In genomic region chr12:33961013-33961412, GRCm38 (mm10) we compare ENCODE assay signal across 22 mouse cellular contexts. TPM values are rescaled to one million over a fixed set of nuclear protein-coding genes. Genes with fewer than 3 reads are reported as not detected.
DNase-seq lines count a peak whose midpoint lies in the region; ATAC-seq and TF ChIP-seq lines count a peak whose summit lies in the region.
"Had no signal": no experiment of that assay in that cellular context is flagged by ENCODE, and none has a peak within 500 bp of the region (broad histone marks: within the 10 kb centered on the region; RNA-seq: fewer than 3 reads in every experiment).

No protein-coding gene starts in this region.

- no peak for TF ChIP-seq CTCF in embryonic fibroblast, embryonic 13.5 days (IDR thresholded peaks at IDR 0.05; ENCODE audit: borderline replicate concordance, insufficient read depth, low read length)
- TF ChIP-seq CTCF in layer of hippocampus, adult 2 months (conservative IDR thresholded peaks at IDR 0.05), result no peak

- no peak overlapping the region for H3K4me2 ChIP-seq in forebrain, embryonic 14.5 days (ENCODE audit: low read length)
- peak overlapping the region; percentile 27; the same call in 1 of the 2 replicates for H3K4me2 ChIP-seq in hindbrain, embryonic 12.5 days (replicated peaks)
- H3K4me2 ChIP-seq in hindbrain, embryonic 14.5 days (replicated peaks), result no peak overlapping the region
- H3K4me2 ChIP-seq in neural tube, embryonic 13.5 days, result peak overlapping the region; percentile 20; the same call in 1 of the 2 replicates
- H3K4me2 ChIP-seq: liver, embryonic 12.5 days had no signal

- no peak for DNase-seq in forebrain, embryonic 10.5 days (ENCODE audit: extremely low spot score, low spot score)
- no peak for DNase-seq in forebrain, embryonic 14.5 days (ENCODE audit: low spot score)
- DNase-seq in hindbrain, embryonic 14.5 days (ENCODE audit: low spot score), result no peak
- no peak for DNase-seq in layer of hippocampus, adult 2 months (ENCODE audit: low spot score in 2 of 2)
- DNase-seq in layer of hippocampus, postnatal 36 days, result no peak
- DNase-seq: cerebellum, postnatal 25 days; gastrocnemius, postnatal 14 days; right cerebral cortex, adult 18-20 months had no signal

- H3K27ac ChIP-seq in forebrain, embryonic 10.5 days, result no peak overlapping the region
- no peak overlapping the region for H3K27ac ChIP-seq in forebrain, embryonic 14.5 days (ENCODE audit: low read depth, low read length)
- no peak overlapping the region for H3K27ac ChIP-seq in hindbrain, embryonic 12.5 days
- H3K27ac ChIP-seq in hindbrain, embryonic 14.5 days, result no peak overlapping the region
- H3K27ac ChIP-seq in embryonic fibroblast, embryonic 13.5 days (ENCODE audit: insufficient read depth, low read length), result peak overlapping the region; percentile 30
- no peak overlapping the region for H3K27ac ChIP-seq in neural tube, embryonic 13.5 days (replicated peaks)
- no peak overlapping the region for H3K27ac ChIP-seq in layer of hippocampus, adult 2 months
- H3K27ac ChIP-seq: liver, embryonic 12.5 days had no signal

- 10% methylated on average over 5 of the region's 5 CpGs for WGBS in forebrain, embryonic 10.5 days
- WGBS in forebrain, embryonic 14.5 days, result 10% methylated on average over 5 of the region's 5 CpGs
- 11% methylated on average over 5 of the region's 5 CpGs for WGBS in hindbrain, embryonic 12.5 days
- WGBS in hindbrain, embryonic 14.5 days, result 12% methylated on average over 5 of the region's 5 CpGs
- WGBS in neural tube, embryonic 13.5 days, result 9% methylated on average over 5 of the region's 5 CpGs

- peaks cover 100% of the 10 kb centered on the region for H3K27me3 ChIP-seq in forebrain, embryonic 10.5 days (ENCODE audit: poor library complexity, severe bottlenecking)
- H3K27me3 ChIP-seq in forebrain, embryonic 14.5 days (replicated peaks; ENCODE audit: control insufficient read depth, insufficient read depth, low read length), result peaks cover 87% of the 10 kb centered on the region
- peaks cover 88% of the 10 kb centered on the region for H3K27me3 ChIP-seq in hindbrain, embryonic 12.5 days
- H3K27me3 ChIP-seq in hindbrain, embryonic 14.5 days (ENCODE audit: control insufficient read depth, insufficient read depth, low read length), result peaks cover 89% of the 10 kb centered on the region
- peaks cover 95% of the 10 kb centered on the region for H3K27me3 ChIP-seq in neural tube, embryonic 13.5 days

- H3K9ac ChIP-seq in forebrain, embryonic 14.5 days (ENCODE audit: low read length), result no peak overlapping the region
- no peak overlapping the region for H3K9ac ChIP-seq in hindbrain, embryonic 12.5 days
- no peak overlapping the region for H3K9ac ChIP-seq in hindbrain, embryonic 14.5 days
- H3K9ac ChIP-seq in neural tube, embryonic 13.5 days, result no peak overlapping the region
- H3K9ac ChIP-seq: liver, embryonic 12.5 days had no signal

- no peaks in the 10 kb centered on the region for H3K36me3 ChIP-seq in forebrain, embryonic 10.5 days (replicated peaks)
- no peaks in the 10 kb centered on the region for H3K36me3 ChIP-seq in forebrain, embryonic 14.5 days (ENCODE audit: control insufficient read depth, insufficient read depth, low read length)
- H3K36me3 ChIP-seq in hindbrain, embryonic 12.5 days, result no peaks in the 10 kb centered on the region
- no peaks in the 10 kb centered on the region for H3K36me3 ChIP-seq in hindbrain, embryonic 14.5 days (replicated peaks; ENCODE audit: control insufficient read depth, insufficient read depth)
- no peaks in the 10 kb centered on the region for H3K36me3 ChIP-seq in neural tube, embryonic 13.5 days
- H3K36me3 ChIP-seq: liver, embryonic 12.5 days had no signal

- no peak for TF ChIP-seq POLR2A in embryonic fibroblast, embryonic 13.5 days (IDR thresholded peaks at IDR 0.05; ENCODE audit: low read depth, low read length)

- no peaks in the 10 kb centered on the region for H3K9me3 ChIP-seq in forebrain, embryonic 10.5 days
- H3K9me3 ChIP-seq in forebrain, embryonic 14.5 days (replicated peaks; ENCODE audit: control insufficient read depth, low read length), result no peaks in the 10 kb centered on the region
- no peaks in the 10 kb centered on the region for H3K9me3 ChIP-seq in hindbrain, embryonic 12.5 days (replicated peaks)
- H3K9me3 ChIP-seq in hindbrain, embryonic 14.5 days (ENCODE audit: control insufficient read depth, low read length), result no peaks in the 10 kb centered on the region
- H3K9me3 ChIP-seq in neural tube, embryonic 13.5 days, result no peaks in the 10 kb centered on the region
- H3K9me3 ChIP-seq: liver, embryonic 12.5 days had no signal

- no peak for ATAC-seq in forebrain, embryonic 14.5 days
- ATAC-seq in hindbrain, embryonic 12.5 days (ENCODE audit: low FRiP score), result no peak
- ATAC-seq in hindbrain, embryonic 14.5 days (ENCODE audit: low FRiP score), result no peak
- ATAC-seq in neural tube, embryonic 13.5 days (ENCODE audit: low read depth), result no peak
- ATAC-seq: liver, embryonic 12.5 days had no signal

- peaks cover 43% of the 10 kb centered on the region for H3K4me1 ChIP-seq in forebrain, embryonic 10.5 days
- peaks cover 5% of the 10 kb centered on the region; the same call in 1 of the 2 replicates for H3K4me1 ChIP-seq in forebrain, embryonic 14.5 days (ENCODE audit: control insufficient read depth, insufficient read depth, low read length)
- H3K4me1 ChIP-seq in hindbrain, embryonic 12.5 days, result peaks cover 17% of the 10 kb centered on the region
- H3K4me1 ChIP-seq in hindbrain, embryonic 14.5 days (replicated peaks; ENCODE audit: control insufficient read depth, insufficient read depth, low read length), result peaks cover 7% of the 10 kb centered on the region; the same call in 1 of the 2 replicates
- peaks cover 16% of the 10 kb centered on the region for H3K4me1 ChIP-seq in embryonic fibroblast, embryonic 13.5 days (ENCODE audit: control insufficient read depth, insufficient read depth, low read length)
- peaks cover 27% of the 10 kb centered on the region for H3K4me1 ChIP-seq in neural tube, embryonic 13.5 days (replicated peaks)

- H3K4me3 ChIP-seq in forebrain, embryonic 10.5 days, result peak overlapping the region; percentile 67
- no peak overlapping the region for H3K4me3 ChIP-seq in forebrain, embryonic 14.5 days (ENCODE audit: low read depth, low read length)
- peak overlapping the region; percentile 16 for H3K4me3 ChIP-seq in hindbrain, embryonic 12.5 days
- no peak overlapping the region for H3K4me3 ChIP-seq in hindbrain, embryonic 14.5 days (replicated peaks; ENCODE audit: low read length)
- H3K4me3 ChIP-seq in embryonic fibroblast, embryonic 13.5 days (ENCODE audit: insufficient read depth, low read length), result peak overlapping the region; percentile 49
- no peak overlapping the region for H3K4me3 ChIP-seq in neural tube, embryonic 13.5 days
- H3K4me3 ChIP-seq in layer of hippocampus, adult 2 months, result no peak overlapping the region
- H3K4me3 ChIP-seq: liver, embryonic 12.5 days had no signal

RNA-seq across cellular contexts. Expression of gene Twist1, which starts 3.5 kb away (rescaled TPM):
- polyA plus RNA-seq in forebrain, embryonic 10.5 days (2016; fragmentation: Nextera tagmentation; extraction: Ambion mirVana), result 9.1 and 12.1 TPM in 2 replicates
- polyA plus RNA-seq in forebrain, embryonic 14.5 days (2014; fragmentation: Nextera tagmentation; extraction: Ambion mirVana), result 0.69 and 0.96 TPM in 2 replicates
- 30.9 and 37.0 TPM in 2 replicates for polyA plus RNA-seq in hindbrain, embryonic 12.5 days (2016; fragmentation: Nextera tagmentation; extraction: Ambion mirVana)
- polyA plus RNA-seq in hindbrain, embryonic 14.5 days (2014; fragmentation: Nextera tagmentation; extraction: Ambion mirVana), result 1.5 and 1.9 TPM in 2 replicates
- 48.2 and 73.5 TPM in 2 replicates for polyA plus RNA-seq in embryonic fibroblast, embryonic 13.5 days (2011; ENCODE audit: insufficient read length, low read depth, missing spikeins)
- 3.2 and 5.2 TPM in 2 replicates for polyA plus RNA-seq in neural tube, embryonic 13.5 days (2015; fragmentation: Nextera tagmentation; extraction: Ambion mirVana)
- total RNA-seq in layer of hippocampus, adult 2 months (2021), result 1 to 10 TPM; 1.6 TPM
- 1 to 10 TPM; 1.4 to 1.6 TPM for total RNA-seq in layer of hippocampus, postnatal 36 days (2021)
- total RNA-seq: megakaryocyte progenitor cell, adult 5-6 weeks; monocyte, adult 5-6 weeks had no signal

RNA-seq across cellular contexts. Expression of gene Ferd3l, which starts 32.8 kb away (rescaled TPM):
- polyA plus RNA-seq in forebrain, embryonic 10.5 days (2016; fragmentation: Nextera tagmentation; extraction: Ambion mirVana), result 0.30 and 0.55 TPM in 2 replicates
- not detected in 2 replicates for polyA plus RNA-seq in forebrain, embryonic 14.5 days (2014; fragmentation: Nextera tagmentation; extraction: Ambion mirVana)
- 2.6 and 3.4 TPM in 2 replicates for polyA plus RNA-seq in hindbrain, embryonic 12.5 days (2016; fragmentation: Nextera tagmentation; extraction: Ambion mirVana)
- polyA plus RNA-seq in hindbrain, embryonic 14.5 days (2014; fragmentation: Nextera tagmentation; extraction: Ambion mirVana), result 0.68 TPM in 1 of 2 replicates, not detected in the other
- polyA plus RNA-seq in embryonic fibroblast, embryonic 13.5 days (2011; ENCODE audit: insufficient read length, low read depth, missing spikeins), result not detected in 2 replicates
- 0.70 and 1.0 TPM in 2 replicates for polyA plus RNA-seq in neural tube, embryonic 13.5 days (2015; fragmentation: Nextera tagmentation; extraction: Ambion mirVana)
- not detected for total RNA-seq in layer of hippocampus, adult 2 months (2021)
- total RNA-seq in layer of hippocampus, postnatal 36 days (2021), result not detected
- total RNA-seq: adrenal gland, postnatal 4 days; gastrocnemius, postnatal 14 days; layer of hippocampus, adult 18-20 months; left cerebral cortex, adult 8-10 months; megakaryocyte progenitor cell, adult 5-6 weeks; monocyte, adult 5-6 weeks had no signal
- polyA plus RNA-seq: heart, embryonic 16.5 days; kidney, embryonic 14.5 days; liver, embryonic 12.5 days; lung, embryonic 16.5 days; spleen, adult 2 months; stomach, embryonic 16.5 days had no signal

Comparison
In these comparisons a context has a peak if more than half of its experiments do, and no peak if none do; other contexts are left out.
1. H3K4me3 ChIP-seq: peak in forebrain, embryonic 10.5 days (single experiment), hindbrain, embryonic 12.5 days (single experiment) and embryonic fibroblast, embryonic 13.5 days (single experiment); none in forebrain, embryonic 14.5 days (single experiment), hindbrain, embryonic 14.5 days (single experiment), neural tube, embryonic 13.5 days (single experiment) and layer of hippocampus, adult 2 months (single experiment).
2. H3K4me2 ChIP-seq: peak in hindbrain, embryonic 12.5 days (single experiment) and neural tube, embryonic 13.5 days (single experiment); none in forebrain, embryonic 14.5 days (single experiment) and hindbrain, embryonic 14.5 days (single experiment).